Mouse (Mus musculus): ENCODE data around the gene Hmgb1.

Gene Hmgb1

GRCm38 (mm10) chr5:149099009-149099408 lies 85.3 kb downstream of the Hmgb1 start:
- no peak for DNase-seq

DNA sequence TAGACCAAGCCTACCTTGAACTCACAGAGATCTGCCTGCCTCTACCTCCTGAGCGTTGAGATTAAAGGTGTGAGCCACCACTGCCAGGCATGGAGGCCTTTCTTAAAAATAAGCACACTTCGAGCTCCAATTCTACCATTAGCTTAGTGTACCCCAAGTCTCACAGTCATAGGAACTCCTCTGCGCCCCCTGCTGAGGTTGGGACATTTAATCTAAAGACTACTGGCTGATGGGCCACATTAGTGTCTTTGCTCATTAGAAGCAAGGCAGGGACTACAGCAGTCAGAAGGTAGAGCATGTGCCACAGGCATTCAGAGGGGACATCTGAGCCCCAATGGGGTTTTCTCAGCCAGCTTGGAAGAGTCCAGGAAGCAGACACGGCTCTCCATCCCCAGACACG lies 86.4 kb downstream of the Hmgb1 start:
- DNase-seq = no peak

DNA sequence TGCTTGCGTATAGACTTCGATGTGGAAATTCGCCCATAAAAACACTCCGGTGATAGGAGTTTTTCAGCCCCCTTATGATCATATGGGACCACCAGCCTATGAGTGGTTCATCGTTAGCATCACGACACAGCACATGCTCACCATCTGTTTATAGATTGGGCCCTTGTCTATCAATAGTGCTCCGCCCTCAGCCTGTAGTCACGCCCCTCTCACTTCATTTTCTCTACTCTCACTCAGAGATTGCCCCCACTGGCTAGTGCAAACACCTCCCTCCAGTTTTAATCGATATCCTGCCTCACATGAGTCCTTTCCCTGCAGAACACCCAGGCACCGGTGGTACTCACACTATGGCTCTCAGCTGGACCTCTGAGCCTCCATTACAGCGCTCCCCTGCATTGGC lies 88.0 kb downstream of the Hmgb1 start:
- no peak for DNase-seq

GRCm38 (mm10) chr5:149092926-149093325 lies 91.4 kb downstream of the Hmgb1 start:
- no peak for DNase-seq

- no peak for DNase-seq
These were observed 91.8 kb downstream of the Hmgb1 start for GRCm38 (mm10) chr5:149092526-149092925.

GRCm38 (mm10) chr5:149091256-149091655 lies 93.0 kb downstream of the Hmgb1 start:
- peak; percentile 40 for DNase-seq

DNA sequence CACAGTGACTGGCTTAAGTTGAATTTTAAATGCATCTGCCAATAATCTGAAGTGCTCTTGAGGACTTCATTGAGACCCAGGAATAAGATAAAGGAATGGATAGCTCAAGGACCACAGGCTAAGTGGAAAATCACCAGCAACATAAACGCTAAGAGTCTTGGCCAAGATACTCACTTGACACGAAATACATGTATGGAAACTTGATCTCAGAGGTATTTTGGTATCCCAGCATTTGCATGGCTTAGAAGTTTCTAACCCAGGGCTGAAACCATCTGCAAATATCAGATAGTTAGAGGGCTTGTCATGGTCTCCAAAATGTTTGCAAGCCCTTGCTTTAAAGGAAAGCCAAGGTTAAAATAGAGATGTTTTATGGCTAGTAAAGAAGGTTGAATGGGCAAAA lies 94.4 kb downstream of the Hmgb1 start:
- no peak for DNase-seq

- DNase-seq = no peak
These were observed 94.8 kb downstream of the Hmgb1 start for GRCm38 (mm10) chr5:149089456-149089855.

DNA sequence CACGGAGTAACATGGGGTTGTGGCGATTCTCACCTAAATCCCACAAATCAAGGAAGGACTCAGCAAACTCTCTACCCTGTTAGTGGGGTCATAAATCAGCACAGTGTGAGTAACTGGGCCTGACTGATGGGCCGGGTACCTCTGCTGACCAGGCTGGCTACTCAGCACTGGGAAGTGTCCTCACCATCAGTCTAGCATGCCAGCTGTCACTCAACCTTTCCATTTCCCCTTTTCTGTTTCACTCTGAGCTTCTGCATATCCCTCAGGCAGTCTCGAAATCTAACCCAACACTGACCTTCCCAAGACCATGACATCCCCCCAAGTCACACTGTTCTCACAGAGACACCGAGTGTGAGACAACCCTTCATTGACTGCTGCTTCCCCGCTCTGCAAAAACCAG lies 95.4 kb downstream of the Hmgb1 start:
- DNase-seq = no peak

GRCm38 (mm10) chr5:149088149-149088548 lies 96.1 kb downstream of the Hmgb1 start:
- DNase-seq = no peak

DNA sequence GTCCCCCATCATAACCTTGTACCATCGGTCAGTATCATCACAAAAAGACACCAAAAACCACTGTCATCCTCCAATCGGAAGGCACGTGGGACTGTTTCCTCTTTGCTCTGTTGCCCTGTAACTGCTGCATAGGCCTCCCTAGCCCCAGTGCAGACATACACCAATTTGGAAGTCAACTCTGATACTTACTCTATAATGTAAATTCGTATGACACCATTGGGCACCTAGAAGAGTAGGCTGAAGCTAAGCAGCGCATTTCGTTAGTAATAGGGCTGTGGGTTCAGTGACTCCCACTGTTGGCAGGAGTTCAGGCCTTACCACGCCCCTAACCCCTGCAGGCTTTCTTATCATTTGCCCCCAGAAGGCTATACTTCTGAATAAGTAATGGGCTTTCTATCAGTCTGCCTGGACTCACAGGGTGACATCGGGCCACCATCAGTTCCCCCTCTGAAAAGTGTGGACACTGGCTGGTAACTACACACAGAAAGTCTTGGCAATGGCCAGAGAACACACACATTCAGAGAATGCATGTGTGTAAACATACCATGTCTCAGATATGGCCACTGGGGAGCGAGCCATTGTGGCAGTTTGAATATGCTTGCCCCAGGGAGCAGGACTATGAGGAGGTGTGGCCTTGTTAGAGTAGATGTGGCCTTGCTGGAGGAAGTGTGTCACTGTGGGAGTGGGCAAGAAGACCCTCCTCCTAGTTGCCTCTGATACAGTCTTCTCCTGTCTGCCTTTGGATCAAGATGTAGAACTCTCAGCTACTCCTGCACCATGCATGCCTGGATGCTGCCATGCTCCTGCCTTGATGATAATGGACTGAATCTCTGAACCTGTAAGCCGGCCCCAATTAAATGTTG lies 97.7 kb downstream of the Hmgb1 start:
- DNase-seq = no peak

GRCm38 (mm10) chr5:149080466-149080865 lies 103.8 kb downstream of the Hmgb1 start:
- no peak for DNase-seq

- DNase-seq = no peak
These were observed 104.5 kb downstream of the Hmgb1 start for GRCm38 (mm10) chr5:149079758-149080150.

GRCm38 (mm10) chr5:149079018-149079757 lies 105.1 kb downstream of the Hmgb1 start:
- DNase-seq = peak; percentile 21

DNA sequence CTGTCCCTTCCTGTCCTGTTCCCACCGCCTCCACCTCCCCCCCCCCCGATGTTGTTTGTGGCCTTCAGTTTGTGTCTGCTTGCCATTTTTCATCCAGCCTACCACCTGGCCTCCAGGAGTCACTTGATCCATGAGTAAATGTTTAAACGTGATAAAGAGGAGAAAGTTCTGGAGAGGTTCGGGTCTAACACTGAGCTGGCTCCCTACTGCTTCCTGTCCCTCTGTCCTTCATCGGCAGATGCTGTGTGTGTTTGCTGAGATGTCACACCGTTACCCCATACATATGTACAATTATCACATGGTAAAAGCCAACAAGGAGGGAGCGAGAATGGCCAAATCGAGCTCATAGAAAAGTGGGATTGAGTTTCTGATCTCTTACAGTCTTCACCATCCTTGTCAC lies 107.2 kb downstream of the Hmgb1 start:
- DNase-seq = no peak

GRCm38 (mm10) chr5:149071546-149071945 lies 112.7 kb downstream of the Hmgb1 start:
- no peak for DNase-seq

- DNase-seq = no peak
These were observed 115.5 kb downstream of the Hmgb1 start for GRCm38 (mm10) chr5:149068745-149069144.

DNA sequence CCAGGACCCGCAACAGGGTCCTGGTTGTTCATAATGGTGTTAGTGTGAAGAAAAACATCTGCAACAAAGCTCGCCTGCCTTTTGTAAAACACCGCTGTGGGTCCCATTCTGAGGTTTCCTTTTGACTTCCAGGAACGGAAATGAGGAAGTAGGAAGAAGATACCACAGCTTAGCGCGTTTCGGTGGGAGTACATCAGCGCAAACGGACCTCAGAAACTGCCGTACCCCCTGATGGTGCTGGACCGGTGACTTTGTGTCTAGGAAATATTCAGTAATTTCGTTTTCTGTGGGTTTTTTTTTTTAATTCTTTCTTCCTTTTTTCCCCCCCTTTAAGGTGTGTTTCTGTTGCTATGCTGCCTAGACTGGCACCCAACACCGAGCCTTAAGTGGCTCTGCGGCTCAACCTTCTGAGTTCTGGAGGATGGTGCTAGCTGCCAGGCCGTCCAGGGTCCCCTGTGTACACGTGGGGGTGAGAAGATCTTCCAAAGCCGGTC lies 116.0 kb downstream of the Hmgb1 start:
- no peak for DNase-seq

GRCm38 (mm10) chr5:149067501-149067961 lies 116.8 kb downstream of the Hmgb1 start:
- no peak for DNase-seq

DNA sequence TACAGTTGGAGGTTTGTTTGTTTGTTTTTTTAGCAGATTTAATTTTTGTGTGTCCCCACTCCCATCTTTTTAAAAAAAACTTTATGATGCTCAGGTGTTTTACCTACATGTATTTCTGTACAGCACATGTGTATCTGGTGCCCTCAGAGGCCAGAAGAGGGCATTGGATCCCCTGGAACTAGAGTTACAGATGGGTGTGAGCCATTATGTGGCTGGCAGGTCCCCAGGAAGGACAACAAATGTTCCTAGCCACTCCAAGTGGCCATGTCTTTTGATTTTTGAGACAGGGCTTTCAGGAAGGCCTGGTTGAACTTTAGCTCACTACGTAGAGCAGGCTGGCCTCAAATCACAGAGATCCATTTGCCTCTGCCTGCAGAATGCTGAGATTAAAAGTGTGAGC lies 121.5 kb downstream of the Hmgb1 start:
- no peak for DNase-seq

DNA sequence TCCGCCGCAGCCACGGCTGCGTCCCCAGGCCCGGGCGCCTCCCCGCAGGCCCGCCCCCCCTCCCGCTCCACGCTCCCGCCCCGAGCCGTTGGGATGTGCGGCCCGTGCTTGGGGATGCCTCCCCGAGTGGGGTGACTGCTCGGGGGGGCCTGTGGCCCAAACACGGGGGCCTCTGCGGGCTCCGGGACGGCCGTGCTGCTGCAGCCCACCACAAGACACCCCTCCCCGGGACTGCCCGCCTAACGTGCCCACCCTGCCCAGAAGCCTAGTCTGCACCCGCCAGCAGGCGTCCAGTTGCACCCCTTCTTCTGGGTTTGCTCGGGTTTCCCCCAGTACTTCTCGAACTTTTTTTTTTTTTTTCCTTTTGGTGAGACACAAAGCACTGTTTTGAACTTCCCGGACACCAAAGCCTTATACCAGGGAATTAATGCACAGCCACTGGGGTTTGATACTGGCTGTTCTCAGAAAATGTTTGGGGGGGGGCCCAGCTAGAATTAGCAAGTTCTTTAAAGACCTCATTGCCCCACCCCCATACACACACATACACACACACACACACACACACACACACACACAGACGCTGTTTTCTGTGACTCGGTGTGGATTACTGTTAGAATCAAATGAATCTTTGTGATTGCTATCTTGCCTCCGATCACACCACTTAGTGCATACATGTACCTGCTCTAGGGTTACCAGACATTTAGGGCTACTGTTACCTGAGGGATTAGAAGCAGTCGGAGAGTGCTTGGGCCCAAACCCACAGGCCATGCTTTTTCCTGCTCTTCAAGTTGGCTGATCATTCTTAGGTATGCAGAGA lies 130.7 kb downstream of the Hmgb1 start:
- no peak for DNase-seq

DNA sequence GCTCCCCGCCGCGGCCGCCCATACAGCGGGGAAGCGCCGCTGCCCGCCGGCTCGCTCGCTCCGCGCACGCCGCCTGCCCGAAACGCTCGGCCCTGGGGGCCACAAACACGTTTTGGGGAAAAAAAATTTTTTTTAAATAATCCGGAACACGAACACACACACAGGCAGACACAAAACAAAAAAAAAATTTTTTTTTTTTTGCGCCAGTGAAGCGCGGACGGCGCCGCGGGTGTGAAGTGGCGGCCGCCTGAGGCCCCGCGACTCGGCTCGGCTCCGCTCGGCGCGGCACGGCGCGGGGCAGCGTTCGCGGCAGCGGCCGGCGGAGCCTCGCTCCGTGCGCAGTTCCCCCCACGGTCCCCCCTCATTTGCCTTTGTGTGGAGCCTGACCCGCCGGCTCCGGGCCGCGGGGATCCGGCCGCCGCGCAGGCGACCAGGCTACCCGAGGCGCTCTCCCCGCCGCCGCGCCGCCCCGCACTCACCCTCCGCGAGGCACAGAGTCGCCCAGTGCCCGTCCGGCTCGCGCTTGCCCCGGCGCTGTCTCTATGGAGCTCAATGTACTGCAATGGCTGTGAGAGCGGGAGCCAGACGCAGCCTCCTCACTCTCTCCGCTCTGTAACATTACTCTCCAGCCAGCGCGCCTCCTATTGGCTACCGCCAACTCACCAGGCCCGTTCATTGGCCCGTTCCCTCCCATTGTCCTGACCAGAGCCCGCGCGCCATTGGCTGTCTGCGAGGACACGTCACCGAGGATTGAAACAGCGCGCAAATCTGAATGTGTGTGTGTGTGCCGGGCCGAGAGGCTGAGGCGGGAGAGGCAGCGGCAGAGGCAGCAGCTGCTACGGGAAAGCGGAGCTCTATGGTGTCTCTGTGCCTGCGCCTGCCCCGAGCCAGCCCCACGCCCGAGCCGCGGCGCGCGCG lies 131.6 kb downstream of the Hmgb1 start:
- DNase-seq = peak; percentile 99

Measured in right cerebral cortex, postnatal 25 days (tissue).